Mouse (Mus musculus) embryonic facial prominence, embryonic 13.5 days (tissue): Measurements from ENCODE around the gene Fabp6. TPM values are rescaled to one million over a fixed set of nuclear protein-coding genes. Genes with fewer than 3 reads are reported as not detected.

ENCODE experiments used
- ATAC-seq: fragments of 200-750 bp; cut with Nextera tagmentation; 2 replicates; pipeline ENCODE4 v1.8.0; 2017; ENCODE audit warnings: low read depth; ENCODE audit not compliant: insufficient number of reproducible peaks, insufficient read depth, low FRiP score, low TSS enrichment
- H3K27ac ChIP-seq: fragments of 300-500 bp; sonication (generic); 2 replicates; pipeline ENCODE4 v1.5.1; 2015; ENCODE audit warnings: moderate library complexity, mild to moderate bottlenecking, inconsistent platforms
- H3K27me3 ChIP-seq: fragments of 300-500 bp; sonication (generic); 2 replicates; pipeline ENCODE4 v1.6.1; 2015; ENCODE audit warnings: mild to moderate bottlenecking, inconsistent platforms
- H3K36me3 ChIP-seq: fragments of 300-500 bp; sonication (generic); 2 replicates; pipeline ENCODE4 v1.6.1; 2015; ENCODE audit warnings: mild to moderate bottlenecking, inconsistent platforms
- H3K4me1 ChIP-seq: fragments of 300-500 bp; sonication (generic); 2 replicates; pipeline ENCODE4 v1.6.1; 2015; ENCODE audit warnings: inconsistent platforms
- H3K4me2 ChIP-seq: fragments of 300-500 bp; sonication (generic); 2 replicates; pipeline ENCODE4 v1.6.1; 2015; ENCODE audit warnings: moderate library complexity, mild to moderate bottlenecking, inconsistent platforms
- H3K4me3 ChIP-seq: fragments of 300-500 bp; sonication (generic); 2 replicates; pipeline ENCODE4 v1.5.1; 2015; ENCODE audit warnings: mild to moderate bottlenecking, inconsistent platforms
- H3K9ac ChIP-seq: fragments of 300-500 bp; sonication (generic); 2 replicates; pipeline ENCODE4 v1.6.1; 2015; ENCODE audit warnings: mild to moderate bottlenecking, inconsistent platforms
- H3K9me3 ChIP-seq: fragments of 300-500 bp; sonication (generic); 2 replicates; pipeline ENCODE4 v1.6.1; 2016; ENCODE audit warnings: inconsistent platforms
- WGBS: fragments of 180-500 bp; shearing (Covaris S2); methylation state at CpG from one replicate; pipeline ENCODE4 v1.1.7; 2015; ENCODE audit warnings: mixed read lengths; 5-methylcytosine and 5-hydroxymethylcytosine counted together
- polyA plus RNA-seq: library from polyadenylated mRNA; unstranded; fragments of >200 nt; fragmentation: Nextera tagmentation; extraction: Ambion mirVana; gene quantifications from 2 replicates; pipeline ENCODE4 v1.2.1, GENCODE M21; 2015

The Fabp6 gene
- polyA plus RNA-seq, 1 experiment from 2014 or later, result not detected

- Histone ChIP-seq H3K4me3 (no peak overlapping the region), H3K9me3 (no peaks in the 10 kb centered on the region), H3K27me3 (no peaks in the 10 kb centered on the region), H3K27ac (no peak overlapping the region), H3K9ac (no peak overlapping the region), H3K36me3 (no peaks in the 10 kb centered on the region), H3K4me1 (peaks cover 26% of the 10 kb centered on the region), H3K4me2 (no peak overlapping the region)
- 42% methylated on average over 2 of the region's 2 CpGs for WGBS
- ATAC-seq, result no peak
Observed at GRCm38 (mm10) chr11:43565414-43565813, 35.9 kb downstream of the Fabp6 start.

- H3K27me3 ChIP-seq, result no peaks in the 10 kb centered on the region
- H3K9me3 ChIP-seq, result no peaks in the 10 kb centered on the region
- H3K36me3 ChIP-seq, result peaks cover 7% of the 10 kb centered on the region
- 66% methylated on average over 10 of the region's 10 CpGs for WGBS
- no peak overlapping the region for H3K4me3 ChIP-seq
- ATAC-seq, result no peak
- H3K4me1 ChIP-seq, result peaks cover 25% of the 10 kb centered on the region
- H3K4me2 ChIP-seq, result no peak overlapping the region
- H3K9ac ChIP-seq, result no peak overlapping the region
- no peak overlapping the region; the same call in 1 of the 2 replicates for H3K27ac ChIP-seq
Observed at GRCm38 (mm10) chr11:43563654-43564244, 37.6 kb downstream of the Fabp6 start.

- H3K4me3 ChIP-seq, result no peak overlapping the region
- WGBS, result 22% methylated on average over 6 of the region's 6 CpGs
- no peaks in the 10 kb centered on the region for H3K9me3 ChIP-seq
- H3K27me3 ChIP-seq, result no peaks in the 10 kb centered on the region
- no peak for ATAC-seq
- H3K4me2 ChIP-seq, result no peak overlapping the region
- peaks cover 5% of the 10 kb centered on the region; the same call in 1 of the 2 replicates for H3K4me1 ChIP-seq
- H3K27ac ChIP-seq, result no peak overlapping the region; the same call in 1 of the 2 replicates
- H3K9ac ChIP-seq, result no peak overlapping the region
- H3K36me3 ChIP-seq, result peaks cover 25% of the 10 kb centered on the region
Observed at GRCm38 (mm10) chr11:43559515-43560292, 41.6 kb downstream of the Fabp6 start.

- Histone ChIP-seq H3K27ac (no peak overlapping the region), H3K36me3 (peaks cover 25% of the 10 kb centered on the region), H3K9me3 (no peaks in the 10 kb centered on the region), H3K4me1 (peaks cover 13% of the 10 kb centered on the region; the same call in 1 of the 2 replicates), H3K27me3 (no peaks in the 10 kb centered on the region), H3K9ac (no peak overlapping the region), H3K4me2 (no peak overlapping the region), H3K4me3 (no peak overlapping the region)
- WGBS, result 90% methylated on average over 11 of the region's 11 CpGs
- no peak for ATAC-seq
Observed at GRCm38 (mm10) chr11:43556538-43556937, 44.8 kb downstream of the Fabp6 start.

- peaks cover 30% of the 10 kb centered on the region for H3K4me1 ChIP-seq
- no peak overlapping the region for H3K27ac ChIP-seq
- WGBS, result 65% methylated on average over 6 of the region's 6 CpGs
Observed at GRCm38 (mm10) chr11:43552675-43553074, 48.7 kb downstream of the Fabp6 start.

GRCm38 (mm10) chr11:43551756-43552155 lies 49.6 kb downstream of the Fabp6 start:
- H3K9me3 ChIP-seq, result no peaks in the 10 kb centered on the region
- H3K36me3 ChIP-seq, result no peaks in the 10 kb centered on the region
- peaks cover 30% of the 10 kb centered on the region for H3K4me1 ChIP-seq
- no peak overlapping the region for H3K4me3 ChIP-seq
- WGBS, result 75% methylated on average over 3 of the region's 3 CpGs
- H3K27me3 ChIP-seq, result no peaks in the 10 kb centered on the region
- H3K4me2 ChIP-seq, result no peak overlapping the region
- ATAC-seq, result no peak
- no peak overlapping the region for H3K27ac ChIP-seq
- H3K9ac ChIP-seq, result no peak overlapping the region

More at GRCm38 (mm10) chr11:43552675-43553074, 48.7 kb downstream of the Fabp6 start:
- Histone ChIP-seq H3K36me3 (peaks cover 7% of the 10 kb centered on the region), H3K4me3 (no peak overlapping the region), H3K27me3 (no peaks in the 10 kb centered on the region), H3K9me3 (no peaks in the 10 kb centered on the region), H3K9ac (no peak overlapping the region), H3K4me2 (no peak overlapping the region)
- ATAC-seq, result no peak

- Histone ChIP-seq H3K4me1 (peaks cover 38% of the 10 kb centered on the region), H3K36me3 (no peaks in the 10 kb centered on the region), H3K27ac (no peak overlapping the region), H3K27me3 (no peaks in the 10 kb centered on the region), H3K4me2 (no peak overlapping the region), H3K9me3 (no peaks in the 10 kb centered on the region), H3K9ac (no peak overlapping the region), H3K4me3 (no peak overlapping the region)
- ATAC-seq, result no peak
- WGBS, result 36% methylated on average over 11 of the region's 11 CpGs
Observed at GRCm38 (mm10) chr11:43549701-43550100, 51.6 kb downstream of the Fabp6 start.

GRCm38 (mm10) chr11:43548657-43549435 lies 52.5 kb downstream of the Fabp6 start:
- Histone ChIP-seq H3K4me1 (peaks cover 41% of the 10 kb centered on the region), H3K27me3 (no peaks in the 10 kb centered on the region), H3K27ac (0 out of 2 replicates have a peak overlapping the region, but pooled peaks have one; percentile 18), H3K9me3 (no peaks in the 10 kb centered on the region), H3K36me3 (peaks cover 2% of the 10 kb centered on the region; the same call in 1 of the 2 replicates), H3K4me3 (no peak overlapping the region), H3K4me2 (no peak overlapping the region), H3K9ac (peak overlapping the region; percentile 41)
- 60% methylated on average over 12 of the region's 12 CpGs for WGBS
- no peak for ATAC-seq

- Histone ChIP-seq H3K27ac (0 out of 2 replicates have a peak overlapping the region, but pooled peaks have one; percentile 18), H3K4me1 (peaks cover 41% of the 10 kb centered on the region), H3K9me3 (no peaks in the 10 kb centered on the region), H3K27me3 (no peaks in the 10 kb centered on the region), H3K36me3 (peaks cover 9% of the 10 kb centered on the region), H3K4me3 (no peak overlapping the region), H3K4me2 (no peak overlapping the region), H3K9ac (peak overlapping the region; percentile 41)
- ATAC-seq, result no peak
- 19% methylated on average over 7 of the region's 7 CpGs for WGBS
Observed at GRCm38 (mm10) chr11:43548148-43548547, 53.2 kb downstream of the Fabp6 start.

- no peak overlapping the region for H3K9ac ChIP-seq
- H3K4me1 ChIP-seq, result peaks cover 34% of the 10 kb centered on the region
- no peak overlapping the region for H3K4me3 ChIP-seq
- no peaks in the 10 kb centered on the region for H3K9me3 ChIP-seq
- no peak overlapping the region for H3K4me2 ChIP-seq
- 43% methylated on average over 4 of the region's 4 CpGs for WGBS
- no peaks in the 10 kb centered on the region for H3K27me3 ChIP-seq
- no peak for ATAC-seq
- no peak overlapping the region for H3K27ac ChIP-seq
- H3K36me3 ChIP-seq, result peaks cover 11% of the 10 kb centered on the region
Observed at GRCm38 (mm10) chr11:43546678-43547077, 54.7 kb downstream of the Fabp6 start.
